Mouse (Mus musculus) heart, postnatal 14 days (tissue): Measurements from ENCODE around the gene Wdr78. TPM values are rescaled to one million over a fixed set of nuclear protein-coding genes. Genes with fewer than 3 reads are reported as not detected.

Experiments used
- DNase-seq, 2 experiments: peaks; one replicate each; pipeline ENCODE4 v3.0.0; 2021 to 2022
- intact Hi-C: fragments of 180-260 bp; cut with DNase I; formaldehyde crosslinking; loops from one replicate; pipeline ENCODE4 v1.15.1; 2025
- total RNA-seq, 2 experiments: library from RNA; stranded (reverse); gene quantifications; 2 replicates each; pipeline ENCODE4 v1.2.3; 2021

Wdr78 gene
- total RNA-seq, 2 experiments from 2014 or later = 1.6 to 3.0 TPM

DNA sequence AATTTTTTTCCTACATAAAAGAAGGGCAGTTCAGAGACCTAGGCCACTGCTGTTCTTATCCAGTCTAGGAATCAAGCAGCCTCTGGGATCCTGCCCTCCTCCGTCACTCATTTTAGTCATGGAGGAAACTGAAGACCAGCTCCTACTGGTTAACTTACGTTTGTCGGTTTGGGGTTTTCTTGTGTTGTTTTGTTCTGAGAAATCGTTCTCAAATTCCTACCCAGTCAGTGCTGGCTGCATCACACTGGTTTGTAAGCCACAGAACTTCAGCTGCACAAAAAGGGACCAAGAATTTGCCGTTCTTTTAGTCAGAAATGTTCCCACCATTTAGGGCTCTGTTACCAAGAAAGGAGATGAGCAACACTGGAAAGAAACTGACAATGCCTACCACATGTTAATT lies 125.0 kb downstream of the Wdr78 start:
- no peak for DNase-seq
- intact Hi-C loops = loop anchor here (5.0 kb wide), 1 partner anchor 358 kb away; no protein-coding TSS in a partner anchor

- intact Hi-C loops = loop anchor here (5.0 kb wide), 1 partner anchor 359 kb away; no protein-coding TSS in a partner anchor
- DNase-seq = no peak
Observed at GRCm38 (mm10) chr4:102988526-102988925, 125.8 kb downstream of the Wdr78 start.

Other genes with a start within 250 kb of the Wdr78 start
- 1 to 10 TPM in 1 of 2 experiments, not detected in 1; 1.3 TPM for gene Tctex1d1, start 135.9 kb downstream of the Wdr78 start, total RNA-seq
- not detected for gene Insl5, start 87.7 kb downstream of the Wdr78 start, total RNA-seq
- 10 to 100 TPM; 40.0 to 41.7 TPM for gene Mier1, start 165 bp downstream of the Wdr78 start, total RNA-seq
- 1 to 10 TPM; 7.4 to 8.8 TPM for gene Slc35d1, start 100.6 kb upstream of the Wdr78 start, total RNA-seq
- gene 4921539E11Rik, start 176.3 kb upstream of the Wdr78 start, total RNA-seq = not detected
- 10 to 100 TPM; 24.5 to 25.2 TPM for gene Oma1, start 199.3 kb upstream of the Wdr78 start, total RNA-seq